Mouse (Mus musculus): ENCODE results near the gene Vmn1r199. TPM values are rescaled to one million over a fixed set of nuclear protein-coding genes. Genes with fewer than 3 reads are reported as not detected.

Gene Vmn1r199
- polyA plus RNA-seq (2015; fragmentation: Nextera tagmentation; extraction: Ambion mirVana) = not detected in 2 replicates

DNA sequence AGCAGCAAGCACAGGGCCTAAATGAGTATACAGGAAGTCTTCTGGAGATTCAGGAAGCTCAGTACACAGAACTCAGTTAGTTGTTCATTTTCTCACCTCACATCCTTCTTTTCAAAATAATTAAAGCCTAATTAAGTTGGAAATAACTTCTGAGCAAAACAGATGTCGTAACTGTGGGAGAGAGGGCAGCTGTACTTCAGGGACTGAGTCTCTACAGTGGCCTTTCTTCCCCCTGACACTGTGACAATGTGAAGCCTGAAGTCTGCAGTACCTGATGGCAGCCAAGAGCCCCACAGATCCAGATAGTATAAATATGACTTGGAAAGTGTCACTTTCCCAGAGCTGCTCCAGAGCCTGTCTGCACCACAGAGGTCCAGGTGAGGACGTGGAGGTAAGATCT, at the start of gene Vmn1r199:
Gene Vmn1r199 (plus strand): TSS at position 301 of the 400 bp plus-strand sequence.

GRCm38 (mm10) chr13:22350064-22350463, 29.6 kb upstream of the Vmn1r199 start, which contains the start of gene Vmn1r198:
Vmn1r198 (plus strand) TSS chr13:22350364.

DNA sequence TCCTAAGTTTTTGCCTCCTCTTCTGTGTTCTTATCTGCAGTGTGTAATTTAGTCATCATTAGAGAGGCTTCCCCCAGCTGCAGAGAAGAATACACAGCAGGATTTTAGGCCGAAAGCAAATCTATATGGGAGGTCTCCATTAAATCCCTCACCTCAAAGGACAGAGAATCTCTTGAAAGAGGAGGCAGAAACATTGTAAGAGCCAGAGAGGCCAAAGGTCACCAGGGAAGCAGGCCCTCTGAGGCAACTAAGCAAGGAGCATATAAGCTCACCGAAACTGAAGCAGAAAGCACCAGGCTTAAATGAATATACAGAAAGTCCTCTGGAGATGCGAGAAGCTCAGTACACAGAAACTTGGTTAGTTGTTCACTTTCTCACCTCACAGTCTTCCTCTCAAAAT, 10.5 kb downstream of the Vmn1r199 start, which contains the start of gene Vmn1r200:
Gene Vmn1r200 (plus strand): TSS at position 301 of the 400 bp plus-strand sequence.

Other genes starting within 250 kb of the Vmn1r199 start
- not detected in 2 replicates for gene Vmn1r191, start 195.8 kb upstream of the Vmn1r199 start, polyA plus RNA-seq (2015; fragmentation: Nextera tagmentation; extraction: Ambion mirVana)
- gene Vmn1r192, start 188.7 kb upstream of the Vmn1r199 start, polyA plus RNA-seq (2015; fragmentation: Nextera tagmentation; extraction: Ambion mirVana) = not detected in 2 replicates
- not detected in 2 replicates for gene Vmn1r193, start 156.7 kb upstream of the Vmn1r199 start, polyA plus RNA-seq (2015; fragmentation: Nextera tagmentation; extraction: Ambion mirVana)
- not detected in 2 replicates for gene Vmn1r194, start 135.6 kb upstream of the Vmn1r199 start, polyA plus RNA-seq (2015; fragmentation: Nextera tagmentation; extraction: Ambion mirVana)
- not detected in 2 replicates for gene Vmn1r195, start 109.3 kb upstream of the Vmn1r199 start, polyA plus RNA-seq (2015; fragmentation: Nextera tagmentation; extraction: Ambion mirVana)
- not detected in 2 replicates for gene Vmn1r196, start 89.9 kb upstream of the Vmn1r199 start, polyA plus RNA-seq (2015; fragmentation: Nextera tagmentation; extraction: Ambion mirVana)
- gene Vmn1r197, start 55.2 kb upstream of the Vmn1r199 start, polyA plus RNA-seq (2015; fragmentation: Nextera tagmentation; extraction: Ambion mirVana) = not detected in 2 replicates
- gene Vmn1r198, start 29.5 kb upstream of the Vmn1r199 start, polyA plus RNA-seq (2015; fragmentation: Nextera tagmentation; extraction: Ambion mirVana) = not detected in 2 replicates
- not detected in 2 replicates for gene Vmn1r200, start 10.6 kb downstream of the Vmn1r199 start, polyA plus RNA-seq (2015; fragmentation: Nextera tagmentation; extraction: Ambion mirVana)
- gene Vmn1r201, start 92.1 kb downstream of the Vmn1r199 start, polyA plus RNA-seq (2015; fragmentation: Nextera tagmentation; extraction: Ambion mirVana) = not detected in 2 replicates
- gene Vmn1r202, start 125.6 kb downstream of the Vmn1r199 start, polyA plus RNA-seq (2015; fragmentation: Nextera tagmentation; extraction: Ambion mirVana) = not detected in 2 replicates
- not detected in 2 replicates for gene Vmn1r203, start 138.3 kb downstream of the Vmn1r199 start, polyA plus RNA-seq (2015; fragmentation: Nextera tagmentation; extraction: Ambion mirVana)
- gene Vmn1r204, start 173.4 kb downstream of the Vmn1r199 start, polyA plus RNA-seq (2015; fragmentation: Nextera tagmentation; extraction: Ambion mirVana) = not detected in 2 replicates
- gene Vmn1r205, start 213.2 kb downstream of the Vmn1r199 start, polyA plus RNA-seq (2015; fragmentation: Nextera tagmentation; extraction: Ambion mirVana) = not detected in 2 replicates
- not detected in 2 replicates for gene Vmn1r206, start 244.4 kb downstream of the Vmn1r199 start, polyA plus RNA-seq (2015; fragmentation: Nextera tagmentation; extraction: Ambion mirVana)

Data from skeletal muscle tissue, postnatal 0 days (tissue).